Mouse (Mus musculus) intestine, embryonic 16.5 days (tissue): ENCODE results near the gene Grm6. TPM values are rescaled to one million over a fixed set of nuclear protein-coding genes. Genes with fewer than 3 reads are reported as not detected.

ENCODE experiments used
- ATAC-seq: fragments of 200-750 bp; cut with Nextera tagmentation; 2 replicates; pipeline ENCODE4 v1.8.0; 2017; ENCODE audit warnings: moderate TSS enrichment, moderate library complexity
- H3K27ac ChIP-seq: fragments of 300-500 bp; sonication (generic); 2 replicates; pipeline ENCODE4 v1.5.1; 2014; ENCODE audit warnings: mild to moderate bottlenecking, low read length
- H3K27me3 ChIP-seq: fragments of 300-500 bp; sonication (generic); replicated peaks from 2 replicates; pipeline ENCODE4 v1.6.1; 2014; ENCODE audit warnings: low read length, control low read depth, mixed read lengths; ENCODE audit not compliant: control insufficient read depth, insufficient read depth
- H3K36me3 ChIP-seq: fragments of 300-500 bp; sonication (generic); 2 replicates; pipeline ENCODE4 v1.6.1; 2014; ENCODE audit warnings: low read length, control low read depth; ENCODE audit not compliant: control insufficient read depth, insufficient read depth
- H3K4me1 ChIP-seq: fragments of 300-500 bp; sonication (generic); 2 replicates; pipeline ENCODE4 v1.6.1; 2014; ENCODE audit warnings: low read length, control low read depth, mixed read lengths; ENCODE audit not compliant: control insufficient read depth, insufficient read depth
- H3K4me2 ChIP-seq: fragments of 300-500 bp; sonication (generic); 2 replicates; pipeline ENCODE4 v1.6.1; 2014; ENCODE audit warnings: low read depth, low read length, control low read depth
- H3K4me3 ChIP-seq: fragments of 300-500 bp; sonication (generic); 2 replicates; pipeline ENCODE4 v1.5.1; 2014; ENCODE audit warnings: mild to moderate bottlenecking, low read length
- H3K9ac ChIP-seq: fragments of 300-500 bp; sonication (generic); 2 replicates; pipeline ENCODE4 v1.6.1; 2014; ENCODE audit warnings: low read depth, low read length
- H3K9me3 ChIP-seq: fragments of 300-500 bp; sonication (generic); 2 replicates; pipeline ENCODE4 v1.6.1; 2016; ENCODE audit warnings: low read length, control low read depth; ENCODE audit not compliant: control insufficient read depth
- WGBS: fragments of 180-500 bp; shearing (Covaris S2); extraction: QIAGEN DNeasy Blood & Tissue Kit; methylation state at CpG from one replicate; pipeline ENCODE4 v1.1.7; 2014; 5-methylcytosine and 5-hydroxymethylcytosine counted together
- polyA plus RNA-seq: library from polyadenylated mRNA; unstranded; fragments of >200 nt; fragmentation: Nextera tagmentation; extraction: Ambion mirVana; gene quantifications from 2 replicates; pipeline ENCODE4 v1.2.1, GENCODE M21; 2015

The Grm6 gene
- polyA plus RNA-seq, 1 experiment from 2014 or later, result not detected

GRCm38 (mm10) chr11:50848520-50849137 is 1.9 kb upstream of the Grm6 start:
- Histone ChIP-seq H3K9ac (no peak overlapping the region), H3K27me3 (peaks cover 55% of the 10 kb centered on the region), H3K36me3 (no peaks in the 10 kb centered on the region), H3K4me3 (no peak overlapping the region), H3K4me2 (no peak overlapping the region), H3K9me3 (no peaks in the 10 kb centered on the region; the same call in 1 of the 2 replicates), H3K4me1 (peaks cover 10% of the 10 kb centered on the region), H3K27ac (no peak overlapping the region)
- WGBS, result 36% methylated on average over 3 of the region's 3 CpGs
- ATAC-seq, result no peak

DNA sequence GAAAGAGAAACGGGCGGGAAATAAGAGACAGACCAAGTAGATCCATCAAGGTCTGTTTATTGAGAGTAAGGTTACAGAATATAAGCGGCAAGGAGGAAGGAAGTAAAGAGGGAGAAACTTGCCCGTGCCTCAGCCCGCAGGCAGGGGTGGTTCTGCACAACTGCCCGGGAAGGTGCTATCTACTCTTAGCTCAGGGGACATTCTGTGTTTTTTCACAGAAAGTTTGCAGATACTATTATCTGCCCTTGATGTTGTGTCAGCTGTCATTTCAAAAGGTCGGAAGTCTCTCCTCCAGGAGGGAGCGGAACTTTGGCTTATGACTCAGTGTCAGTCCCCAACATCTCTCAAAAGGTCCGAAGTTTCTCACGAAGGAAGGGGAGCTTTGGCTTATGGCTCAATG is 1.2 kb upstream of the Grm6 start:
- Histone ChIP-seq H3K4me1 (peaks cover 10% of the 10 kb centered on the region), H3K9me3 (no peaks in the 10 kb centered on the region; the same call in 1 of the 2 replicates), H3K9ac (no peak overlapping the region), H3K27ac (no peak overlapping the region), H3K27me3 (peaks cover 55% of the 10 kb centered on the region), H3K4me3 (no peak overlapping the region), H3K36me3 (no peaks in the 10 kb centered on the region), H3K4me2 (no peak overlapping the region)
- ATAC-seq, result no peak
- WGBS, result 2% methylated on average over 10 of the region's 10 CpGs

DNA sequence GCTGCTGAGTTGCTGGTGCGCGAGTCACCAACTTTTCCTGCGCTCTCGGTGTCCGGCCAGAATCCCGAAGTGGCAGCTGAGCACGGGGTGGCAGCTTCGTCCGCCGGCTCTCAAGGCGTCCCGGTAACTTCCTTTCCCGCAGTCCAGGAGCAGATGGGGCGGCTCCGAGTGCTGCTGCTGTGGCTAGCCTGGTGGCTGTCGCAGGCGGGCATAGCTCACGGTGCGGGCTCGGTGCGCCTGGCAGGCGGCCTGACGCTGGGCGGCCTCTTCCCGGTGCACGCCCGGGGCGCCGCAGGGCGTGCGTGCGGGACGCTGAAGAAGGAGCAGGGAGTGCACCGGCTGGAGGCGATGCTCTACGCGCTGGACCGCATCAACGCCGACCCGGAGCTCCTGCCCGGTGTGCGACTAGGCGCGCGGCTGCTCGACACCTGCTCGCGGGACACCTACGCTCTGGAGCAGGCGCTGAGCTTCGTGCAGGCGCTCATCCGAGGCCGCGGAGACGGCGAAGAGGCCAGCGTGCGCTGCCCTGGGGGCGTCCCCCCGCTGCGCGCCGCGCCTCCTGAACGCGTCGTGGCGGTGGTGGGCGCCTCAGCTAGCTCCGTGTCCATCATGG is 610 bp downstream of the Grm6 start:
- H3K9ac ChIP-seq, result peak overlapping the region; percentile 11; the same call in 1 of the 2 replicates
- H3K4me2 ChIP-seq, result peak overlapping the region; percentile 85
- ATAC-seq, result peak; percentile 46; the same call in 1 of the 2 replicates
- H3K27me3 ChIP-seq, result peaks cover 55% of the 10 kb centered on the region
- no peaks in the 10 kb centered on the region for H3K36me3 ChIP-seq
- H3K9me3 ChIP-seq, result no peaks in the 10 kb centered on the region; the same call in 1 of the 2 replicates
- no peak overlapping the region for H3K27ac ChIP-seq
- peaks cover 10% of the 10 kb centered on the region for H3K4me1 ChIP-seq
- WGBS, result under 1% methylated on average over 70 of the region's 72 CpGs
- H3K4me3 ChIP-seq, result peak overlapping the region; percentile 48

DNA sequence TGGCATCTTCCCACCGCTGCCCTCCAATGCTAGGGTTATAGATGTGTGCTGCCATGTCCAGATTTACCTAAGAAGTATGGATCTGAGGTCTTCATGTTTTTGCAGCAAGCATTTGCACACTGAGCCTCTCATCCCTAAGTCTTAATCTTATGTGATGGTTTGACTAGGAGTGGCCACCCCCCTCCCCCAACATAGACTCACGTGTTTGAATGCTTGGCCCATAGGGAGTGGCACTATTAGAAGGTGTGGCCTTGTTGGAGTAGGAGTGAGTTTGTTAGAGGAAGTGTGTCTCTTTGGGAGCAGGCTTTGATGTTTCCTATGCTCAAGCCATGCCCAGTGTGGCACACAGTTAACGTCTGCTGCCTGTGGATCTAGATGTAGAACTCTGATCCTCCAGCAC is 28.2 kb downstream of the Grm6 start:
- H3K9ac ChIP-seq, result no peak overlapping the region
- no peak for ATAC-seq
- H3K4me1 ChIP-seq, result no peaks in the 10 kb centered on the region
- 85% methylated on average over 3 of the region's 3 CpGs for WGBS
- no peaks in the 10 kb centered on the region for H3K27me3 ChIP-seq
- H3K4me3 ChIP-seq, result no peak overlapping the region
- H3K27ac ChIP-seq, result no peak overlapping the region
- H3K36me3 ChIP-seq, result peaks cover 16% of the 10 kb centered on the region
- no peak overlapping the region for H3K4me2 ChIP-seq
- peaks cover 3% of the 10 kb centered on the region for H3K9me3 ChIP-seq

DNA sequence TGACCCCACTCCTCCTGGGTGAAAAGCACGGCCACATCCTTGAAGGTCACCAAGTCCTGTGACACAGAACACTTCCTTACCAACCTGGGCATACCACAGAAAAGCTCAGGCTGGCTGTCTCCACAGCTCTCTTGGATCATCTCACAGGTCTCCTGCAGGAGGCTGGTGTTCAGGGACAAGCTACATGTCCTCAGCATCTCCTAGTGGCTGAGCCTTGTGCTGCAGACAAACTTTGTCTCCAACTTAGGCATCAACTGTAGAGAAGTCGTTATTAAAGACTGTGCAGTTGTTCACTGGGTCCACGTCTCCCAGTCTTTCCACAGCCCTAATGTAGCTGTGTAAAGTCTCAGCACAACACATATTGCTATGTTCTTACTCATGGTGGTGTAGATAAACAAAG is 33.3 kb downstream of the Grm6 start:
- Histone ChIP-seq H3K4me3 (no peak overlapping the region), H3K27ac (no peak overlapping the region), H3K36me3 (peaks cover 4% of the 10 kb centered on the region; the same call in 1 of the 2 replicates), H3K4me1 (peaks cover 10% of the 10 kb centered on the region), H3K4me2 (no peak overlapping the region), H3K9ac (no peak overlapping the region), H3K9me3 (no peaks in the 10 kb centered on the region), H3K27me3 (no peaks in the 10 kb centered on the region)
- 79% methylated on average over 3 of the region's 3 CpGs for WGBS
- no peak for ATAC-seq

- H3K4me3 ChIP-seq, result peak overlapping the region; percentile 50
- H3K27ac ChIP-seq, result no peak overlapping the region
- peak overlapping the region; percentile 72 for H3K4me2 ChIP-seq
- peaks cover 2% of the 10 kb centered on the region; the same call in 1 of the 2 replicates for H3K36me3 ChIP-seq
- no peaks in the 10 kb centered on the region for H3K9me3 ChIP-seq
- H3K27me3 ChIP-seq, result no peaks in the 10 kb centered on the region
- 42% methylated on average over 8 of the region's 8 CpGs for WGBS
- H3K4me1 ChIP-seq, result peaks cover 10% of the 10 kb centered on the region
- no peak for ATAC-seq
- peak overlapping the region; percentile 67 for H3K9ac ChIP-seq
Measured at GRCm38 (mm10) chr11:50886231-50886932, 35.9 kb downstream of the Grm6 start.

GRCm38 (mm10) chr11:50886933-50887293 is 36.4 kb downstream of the Grm6 start:
- peaks cover 10% of the 10 kb centered on the region for H3K4me1 ChIP-seq
- H3K9ac ChIP-seq, result peak overlapping the region; percentile 67
- ATAC-seq, result peak; percentile 58
- H3K36me3 ChIP-seq, result peaks cover 2% of the 10 kb centered on the region; the same call in 1 of the 2 replicates
- H3K27ac ChIP-seq, result peak overlapping the region; percentile 58
- peak overlapping the region; percentile 72 for H3K4me2 ChIP-seq
- H3K27me3 ChIP-seq, result no peaks in the 10 kb centered on the region
- WGBS, result 10% methylated on average over 10 of the region's 10 CpGs
- H3K4me3 ChIP-seq, result peak overlapping the region; percentile 50
- H3K9me3 ChIP-seq, result no peaks in the 10 kb centered on the region

- Histone ChIP-seq H3K4me2 (peak within 1 kb of the TSS; percentile 72), H3K27me3 (no peaks in the 10 kb centered on the region), H3K9ac (peak within 1 kb of the TSS; percentile 67), H3K4me1 (peaks cover 10% of the 10 kb centered on the region), H3K4me3 (peak within 1 kb of the TSS; percentile 50), H3K36me3 (peaks cover 2% of the 10 kb centered on the region; the same call in 1 of the 2 replicates), H3K27ac (peak within 1 kb of the TSS; percentile 58), H3K9me3 (no peaks in the 10 kb centered on the region)
- WGBS, result 5% methylated on average over 26 of the region's 26 CpGs
- peak; percentile 96 for ATAC-seq
Measured at GRCm38 (mm10) chr11:50887390-50888128, 37.1 kb downstream of the Grm6 start, which contains the start of gene Zfp454. Gene Zfp454 (minus strand): TSS chr11:50887651.

DNA sequence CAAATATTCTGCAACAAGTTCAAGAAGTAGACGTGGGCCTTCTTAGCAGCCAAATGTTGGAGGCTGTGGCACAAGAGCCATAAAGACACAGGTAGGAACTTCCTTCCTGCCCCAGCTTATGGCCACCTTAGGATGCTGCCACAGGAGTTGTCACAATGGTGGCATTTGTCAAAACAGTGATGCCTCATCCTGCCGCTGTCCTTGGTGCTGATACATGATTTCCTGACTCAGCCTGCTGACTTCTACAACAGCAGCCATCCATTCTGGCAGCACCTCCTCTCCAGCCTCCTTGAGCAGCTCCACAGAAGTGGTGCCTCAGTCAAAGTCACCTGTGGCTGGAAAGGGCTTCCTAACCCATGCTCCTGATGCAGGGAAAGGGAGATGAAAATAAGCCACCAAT is 42.0 kb downstream of the Grm6 start:
- H3K9me3 ChIP-seq, result peaks cover 11% of the 10 kb centered on the region
- no peak for ATAC-seq
- no peaks in the 10 kb centered on the region for H3K4me1 ChIP-seq
- no peak overlapping the region for H3K4me2 ChIP-seq
- no peaks in the 10 kb centered on the region for H3K27me3 ChIP-seq
- no peak overlapping the region for H3K4me3 ChIP-seq
- WGBS, result 34% methylated on average over 2 of the region's 2 CpGs
- H3K9ac ChIP-seq, result no peak overlapping the region
- H3K27ac ChIP-seq, result no peak overlapping the region
- no peaks in the 10 kb centered on the region for H3K36me3 ChIP-seq
